Mouse (Mus musculus) gonadal fat pad, adult 2 months (tissue): Measurements from ENCODE around the gene E130309D02Rik. TPM values are rescaled to one million over a fixed set of nuclear protein-coding genes. Genes with fewer than 3 reads are reported as not detected.

ENCODE experiments used
- DNase-seq: peaks from one replicate; pipeline ENCODE4 v3.0.0-alpha.2; 2012; ENCODE audit warnings: low read depth
- polyA plus RNA-seq: library from polyadenylated mRNA; depleted of rRNA; stranded (reverse); fragments of >200 nt; gene quantifications from 2 replicates; pipeline ENCODE4 v1.2.3, GENCODE M21; 2012; rRNA removed

E130309D02Rik gene
- polyA plus RNA-seq, result 12.8 and 17.7 TPM in 2 replicates

DNA sequence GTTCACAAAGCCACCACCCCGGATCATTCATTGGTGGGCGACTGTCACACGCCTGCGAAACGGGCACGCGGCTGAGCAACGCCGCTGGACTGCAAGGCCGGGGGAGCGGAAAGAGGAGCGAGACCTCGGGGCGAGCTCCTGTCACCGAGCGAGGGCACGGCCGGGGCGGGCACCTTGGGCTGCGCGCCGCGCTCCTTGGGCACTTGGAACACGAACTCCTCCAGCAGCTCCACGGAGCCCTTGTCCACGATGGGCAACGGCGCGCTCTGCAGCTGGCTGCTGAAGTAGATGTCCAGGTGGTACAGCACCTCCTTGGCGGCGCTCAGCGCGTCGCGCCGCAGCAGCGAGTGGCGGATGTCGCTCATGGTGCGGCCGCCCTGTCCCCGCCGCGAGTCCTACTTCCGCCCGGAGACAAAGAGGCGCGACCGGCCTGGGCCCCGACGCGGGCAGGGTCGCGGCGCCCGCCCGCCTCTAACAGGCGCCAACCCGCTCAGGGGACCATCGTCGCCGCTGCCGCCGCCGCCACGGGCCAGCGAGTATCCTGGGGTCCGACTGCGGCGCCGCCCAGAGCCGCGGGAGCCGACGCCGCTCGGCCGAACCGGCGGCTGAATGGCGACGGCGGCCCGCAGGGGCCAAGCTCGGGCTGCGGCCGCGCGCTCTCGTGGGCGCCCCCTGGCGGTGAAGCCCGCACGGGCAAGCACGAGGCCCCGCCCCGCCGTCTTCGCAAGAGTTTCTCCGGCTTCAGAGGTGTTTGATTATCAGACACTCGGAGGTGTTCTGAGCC, at the start of gene E130309D02Rik:
TSS of gene E130309D02Rik (minus strand) at position 631 of the 784 bp plus-strand sequence.
- DNase-seq, result no peak

DNA sequence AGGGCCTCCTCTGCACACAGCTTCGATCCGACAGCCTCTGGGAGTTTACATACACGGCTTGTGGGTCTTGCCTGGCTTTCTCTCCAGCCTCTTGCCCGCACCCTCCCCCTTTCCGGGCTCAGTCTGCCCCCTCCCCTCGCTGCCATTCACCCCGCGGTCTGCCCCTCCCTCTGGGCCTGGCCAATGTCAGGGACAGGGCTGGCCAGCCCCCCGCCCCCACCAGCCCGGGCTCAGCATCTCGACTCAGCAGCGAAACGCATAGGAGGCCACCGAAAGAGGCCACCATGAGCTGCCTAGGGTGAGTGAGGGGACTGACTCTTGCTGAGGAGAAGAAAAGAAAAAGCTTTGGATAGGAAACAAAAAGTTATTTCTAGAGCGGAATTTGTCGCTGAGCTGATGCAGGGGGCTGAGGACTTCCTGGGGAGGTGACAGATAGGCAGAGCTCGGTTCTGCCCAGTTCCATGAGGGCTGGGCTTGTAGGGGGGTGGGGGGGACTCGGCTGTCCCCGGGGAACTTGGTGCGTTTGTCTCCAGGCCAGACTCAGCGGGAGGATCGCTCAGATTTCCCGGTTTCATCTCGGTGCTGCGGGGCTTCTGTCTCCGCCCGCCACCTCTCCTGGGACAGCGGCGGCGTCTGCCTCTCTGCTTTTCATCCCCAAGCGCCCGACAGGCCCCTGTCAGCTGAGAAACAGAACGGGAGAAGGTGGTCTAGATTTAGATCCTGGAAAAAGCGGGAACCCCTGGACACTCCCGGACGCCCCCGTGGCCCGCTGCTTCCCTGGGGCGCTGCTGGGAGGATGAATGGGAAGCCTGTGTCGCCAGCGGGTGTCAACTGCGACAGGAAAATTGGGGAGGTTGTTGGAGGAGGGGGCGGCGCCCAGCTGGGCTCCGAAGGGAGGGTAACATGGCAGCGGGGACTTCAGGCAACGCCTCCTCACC, 48.8 kb upstream of the E130309D02Rik start:
- DNase-seq, result no peak

DNA sequence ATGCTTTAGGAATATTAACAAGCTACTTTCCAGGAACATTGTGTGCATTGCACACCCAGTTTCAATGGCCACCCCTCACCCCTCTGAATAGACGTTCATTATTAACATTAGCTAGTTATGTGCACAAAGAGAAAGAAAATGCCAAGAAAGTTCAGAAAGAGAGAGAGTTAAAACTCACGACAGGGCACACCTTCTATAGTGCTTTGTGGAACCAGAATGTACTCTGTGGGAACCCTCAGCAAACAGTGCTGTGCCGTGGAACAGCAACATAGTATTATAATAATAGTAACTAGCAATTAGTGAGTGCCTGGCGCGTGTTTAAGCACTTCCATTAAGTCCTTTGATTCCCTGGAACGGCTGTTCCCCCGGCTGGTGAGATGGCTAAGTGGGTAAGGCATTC, 46.3 kb upstream of the E130309D02Rik start:
- no peak for DNase-seq

- DNase-seq, result no peak
Observed at GRCm38 (mm10) chr5:143360000-143360399, 44.8 kb upstream of the E130309D02Rik start.

- DNase-seq, result no peak
Observed at GRCm38 (mm10) chr5:143359263-143359662, 44.1 kb upstream of the E130309D02Rik start.

GRCm38 (mm10) chr5:143357564-143357963, 42.4 kb upstream of the E130309D02Rik start:
- DNase-seq, result no peak

GRCm38 (mm10) chr5:143356686-143357388, 41.7 kb upstream of the E130309D02Rik start, which contains the start of gene Grid2ip:
Grid2ip (plus strand) TSS chr5:143357338.
- DNase-seq, result no peak

- no peak for DNase-seq
Observed at GRCm38 (mm10) chr5:143356017-143356416, 40.9 kb upstream of the E130309D02Rik start.

DNA sequence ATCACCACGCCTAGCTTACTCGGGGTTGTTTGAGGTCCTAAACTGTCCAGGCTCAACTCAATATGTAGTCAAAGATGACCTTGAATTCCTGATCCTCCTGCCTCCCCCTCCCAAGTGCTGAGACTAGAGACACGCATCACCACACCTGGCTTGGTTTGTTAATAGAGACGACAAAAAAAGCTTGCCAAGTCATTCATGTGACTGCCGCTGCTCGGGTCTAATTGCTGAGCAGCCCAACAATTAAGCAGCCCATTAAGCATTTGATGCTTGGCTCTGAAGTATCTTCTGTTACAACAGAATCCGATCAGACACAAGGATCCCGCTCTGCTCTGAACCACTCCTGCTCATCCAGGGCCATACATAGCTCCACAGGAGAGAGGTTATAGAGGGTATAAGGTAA, 31.2 kb upstream of the E130309D02Rik start:
- DNase-seq, result no peak

- no peak for DNase-seq
Observed at GRCm38 (mm10) chr5:143339603-143340002, 24.4 kb upstream of the E130309D02Rik start.

DNA sequence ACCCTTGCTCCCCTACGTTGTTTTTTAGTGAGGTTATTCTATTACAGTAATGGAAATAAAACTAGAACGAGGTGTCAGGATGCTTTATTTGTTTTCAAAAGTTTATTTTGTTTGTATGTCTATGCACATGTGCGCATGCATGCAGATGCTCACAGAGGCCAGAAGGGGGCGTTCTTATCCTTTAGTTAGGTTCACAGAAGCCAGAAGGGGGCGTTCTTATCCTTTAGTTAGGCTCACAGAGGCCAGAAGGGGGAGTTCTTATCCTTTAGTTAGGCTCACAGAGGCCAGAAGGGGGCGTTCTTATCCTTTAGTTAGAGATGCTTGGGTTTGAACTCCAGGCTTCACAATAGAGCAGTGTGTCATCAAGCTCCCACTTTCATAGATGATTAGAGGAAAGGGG, 21.4 kb upstream of the E130309D02Rik start:
- DNase-seq, result no peak

DNA sequence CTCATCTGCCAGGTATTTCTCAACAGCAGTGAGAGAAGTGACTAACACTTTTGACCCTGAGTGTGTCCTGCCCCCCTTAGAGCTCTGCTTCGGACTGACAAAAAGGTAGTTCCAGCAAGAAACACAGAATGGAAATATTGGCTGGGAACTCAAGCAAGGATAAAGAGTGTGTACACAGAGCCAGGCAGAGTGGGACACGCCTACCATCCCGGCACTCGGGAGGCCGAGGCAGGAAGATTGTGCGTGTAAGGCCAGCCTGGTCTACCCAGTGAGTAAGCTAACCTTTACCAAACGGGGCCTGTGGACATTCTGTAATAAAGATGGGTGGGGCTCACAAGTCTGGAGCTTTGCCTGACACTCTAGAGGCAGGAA, 19.9 kb upstream of the E130309D02Rik start:
- DNase-seq, result no peak

- DNase-seq, result no peak
Observed at GRCm38 (mm10) chr5:143334418-143335088, 19.4 kb upstream of the E130309D02Rik start.

DNA sequence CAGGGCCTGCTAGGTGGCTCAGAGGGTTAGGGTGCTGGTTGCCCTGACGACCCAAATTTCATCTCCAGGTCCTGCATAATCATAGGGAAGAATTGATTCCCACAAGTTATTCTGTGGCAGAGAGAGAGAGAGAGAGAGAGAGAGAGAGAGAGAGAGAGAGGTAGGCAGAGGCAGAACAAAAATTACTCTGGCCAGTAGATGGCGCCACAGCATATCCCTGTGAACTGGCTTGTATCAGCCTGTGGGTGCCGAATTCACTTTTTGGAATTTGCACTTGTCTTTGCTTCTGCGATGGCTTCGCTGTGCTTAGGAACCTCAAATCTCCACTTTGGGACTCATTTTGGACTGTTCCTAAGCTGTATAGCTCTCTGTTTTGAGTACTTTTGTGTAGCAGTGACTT, 18.7 kb upstream of the E130309D02Rik start:
- no peak for DNase-seq

DNA sequence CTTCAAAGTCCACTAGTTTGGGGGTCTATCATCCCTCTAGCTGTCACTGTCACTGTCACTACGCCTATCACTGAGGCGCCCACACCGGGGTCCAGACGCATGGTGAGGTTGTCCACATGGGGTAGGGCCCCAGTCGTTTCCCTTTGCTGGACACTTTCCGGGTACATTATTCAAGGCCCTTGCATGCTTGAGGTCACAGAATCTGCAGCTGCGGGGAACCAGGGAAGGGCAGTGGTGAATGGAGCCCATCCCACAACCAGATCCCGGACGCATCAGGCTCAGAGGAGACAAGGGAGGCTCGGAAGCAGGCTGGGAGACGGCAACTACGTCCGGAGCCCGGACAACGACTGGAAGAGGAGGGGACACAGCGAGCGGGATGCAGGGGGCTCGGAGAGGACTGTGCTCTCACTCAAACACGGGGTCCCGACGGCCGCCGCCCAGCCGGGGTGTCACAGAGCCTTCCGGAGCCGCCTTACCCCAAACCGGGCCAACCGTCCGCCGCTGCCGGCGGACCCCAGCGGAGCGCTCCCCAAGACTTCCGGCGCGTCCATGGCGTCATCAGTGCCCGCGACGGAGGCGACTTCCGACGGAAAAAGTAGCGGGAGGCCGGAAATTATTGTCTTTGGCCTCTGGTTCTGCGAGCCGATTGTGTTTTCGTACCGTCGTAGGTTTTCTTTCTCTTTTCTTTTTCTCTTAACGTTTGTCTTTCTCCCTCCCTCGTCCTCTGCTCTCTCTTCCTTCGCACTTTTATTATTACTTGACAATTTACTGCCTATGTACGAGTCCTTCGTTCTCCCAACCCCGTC, 13.7 kb upstream of the E130309D02Rik start, which contains the start of gene Zdhhc4:
TSS of gene Zdhhc4 (minus strand) at position 567 of the 806 bp plus-strand sequence.
- DNase-seq, result peak; percentile 41

DNA sequence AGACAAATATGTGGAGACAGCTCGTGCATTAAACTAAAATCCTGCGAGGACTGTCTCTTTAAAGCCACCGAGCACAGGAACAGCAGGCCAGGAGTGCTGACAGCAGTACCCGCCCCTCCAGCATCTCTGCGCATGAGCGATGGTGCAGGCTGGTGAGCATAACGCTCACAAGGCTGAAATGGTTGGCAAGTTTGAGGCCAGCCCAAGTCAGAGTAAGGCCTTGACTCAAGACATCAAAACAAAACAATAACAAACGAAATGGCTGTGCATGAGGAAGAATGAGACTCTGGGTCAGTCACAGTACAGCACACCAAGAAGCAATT, 2.1 kb upstream of the E130309D02Rik start:
- DNase-seq, result no peak

DNA sequence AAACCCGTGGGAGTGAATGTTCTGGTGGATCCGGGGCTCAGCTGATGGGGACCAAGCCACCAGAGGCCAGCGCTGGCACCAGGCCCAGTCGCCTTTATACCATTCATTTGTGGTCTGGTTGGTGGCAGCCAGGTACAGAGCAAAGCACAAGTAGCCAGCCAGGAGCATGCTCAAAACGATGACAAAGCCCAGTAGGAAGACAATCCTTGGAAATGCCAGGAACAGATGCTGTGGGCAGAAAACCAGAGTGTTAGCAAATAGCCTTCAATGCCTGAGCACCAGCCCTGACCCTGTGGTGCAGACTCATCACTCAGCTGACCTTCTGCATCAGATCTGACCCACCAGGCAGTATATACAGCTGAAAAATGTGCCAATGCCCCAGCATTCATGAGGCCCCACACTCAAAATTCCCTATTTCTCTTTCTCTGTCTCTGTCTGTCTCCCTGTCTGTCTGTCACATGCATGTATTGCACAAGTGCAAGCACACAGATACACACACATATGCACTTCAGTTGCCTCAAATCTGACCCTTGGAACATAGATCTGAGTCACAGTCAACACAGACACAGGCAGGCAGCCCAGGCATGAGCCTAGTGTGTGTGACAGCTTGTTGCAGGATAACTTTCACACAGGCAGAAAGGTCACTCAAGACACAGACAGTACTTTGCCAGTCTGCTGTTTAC, 1.6 kb upstream of the E130309D02Rik start:
- DNase-seq, result no peak

- no peak for DNase-seq
Observed at GRCm38 (mm10) chr5:143315514-143315888, 341 bp upstream of the E130309D02Rik start.

- DNase-seq, result no peak
Observed at GRCm38 (mm10) chr5:143314183-143314729, 904 bp downstream of the E130309D02Rik start.

DNA sequence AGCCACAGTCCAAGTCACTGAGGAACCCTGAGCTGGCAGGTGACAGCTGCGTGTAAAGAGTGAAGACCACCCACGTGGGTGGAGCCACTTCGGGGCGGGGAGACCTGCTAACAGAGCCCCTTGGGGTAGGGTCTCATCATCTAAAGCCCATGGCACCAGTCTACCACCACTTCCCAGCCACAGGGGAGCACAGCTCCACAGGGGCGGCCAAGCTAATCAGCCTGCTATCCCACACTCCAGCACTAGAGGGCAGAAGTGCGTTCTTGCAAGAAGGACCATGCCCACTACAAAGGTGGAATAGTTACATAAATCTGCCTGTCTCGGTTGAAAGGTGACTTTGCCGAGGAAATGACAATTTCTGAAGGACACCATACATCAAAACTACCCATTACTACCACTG, 3.3 kb downstream of the E130309D02Rik start:
- no peak for DNase-seq
